Mouse (Mus musculus) urinary bladder, postnatal 36 days (tissue): ENCODE measurements around the gene Msh4.
A peak's percentile ranks its signal among the peaks of the same experiment; 100 is the strongest.
"Not testable (repeated sequence)": the region's sequence is repeated elsewhere in the genome, so short reads cannot be mapped to it uniquely, and the experiment has no call there.

Experiments
- DNase-seq, 2 experiments: peaks; one replicate each; pipeline ENCODE4 v3.0.0; 2022; ENCODE audit warnings: low spot score in 2 of 2, mixed read lengths in 1 of 2

Gene Msh4

DNA sequence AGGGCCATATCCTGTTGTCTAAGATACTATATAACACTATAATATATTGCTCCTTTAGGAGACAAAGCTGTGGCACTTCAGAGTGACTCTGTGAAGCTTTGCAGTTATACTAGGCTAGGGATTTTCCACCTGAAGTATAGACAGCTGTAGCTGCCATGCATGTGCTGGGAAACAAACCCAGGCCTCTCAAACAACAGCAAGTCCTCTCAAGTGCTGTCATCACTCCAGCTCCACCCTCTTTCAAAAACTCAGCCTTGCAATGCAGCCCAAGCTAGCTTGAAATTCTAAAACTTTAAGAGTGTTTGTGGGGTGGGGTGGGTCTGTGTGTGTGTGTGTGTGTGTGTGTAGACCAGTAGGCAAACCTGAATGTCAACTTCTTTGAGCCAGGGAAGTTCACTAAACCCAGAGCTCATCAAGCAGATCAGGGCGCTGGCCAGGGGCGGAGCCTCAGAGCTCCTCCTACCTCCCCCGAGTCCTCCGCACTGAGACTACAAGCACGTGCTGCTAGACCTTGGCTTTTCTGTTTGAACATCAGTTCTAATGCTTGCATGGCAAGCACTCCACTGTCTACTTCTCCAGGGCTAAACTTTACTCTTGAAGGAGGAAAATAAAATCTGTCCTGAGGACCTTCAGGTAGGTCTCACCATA lies 56.4 kb downstream of the Msh4 start:
- peak; percentile 14 to 30 for DNase-seq

DNA sequence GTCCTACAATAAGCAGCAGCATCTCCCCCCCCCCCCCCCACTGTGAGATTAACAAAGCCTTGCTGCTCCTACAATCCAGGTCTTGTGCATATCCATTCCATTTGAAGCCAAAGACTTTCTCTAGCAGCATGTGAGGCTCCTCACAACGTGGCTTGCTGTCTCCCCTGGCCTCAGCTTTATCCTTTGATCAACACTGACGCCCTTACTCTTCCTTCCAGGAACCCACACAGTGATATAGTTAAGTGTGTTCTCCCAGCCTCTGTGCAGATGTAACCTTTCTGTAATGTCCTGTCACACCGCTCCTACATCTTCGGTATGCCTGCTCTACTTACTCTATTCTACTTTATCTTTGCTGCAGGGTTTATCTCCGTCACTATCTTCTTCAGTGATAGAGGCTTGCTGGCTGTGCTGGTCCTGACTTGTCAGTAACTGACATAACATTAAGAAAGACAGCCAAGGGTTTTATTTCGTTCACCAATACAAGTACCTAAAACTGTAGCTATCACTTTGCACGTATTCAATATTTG lies 58.7 kb downstream of the Msh4 start:
- no peak for DNase-seq

DNA sequence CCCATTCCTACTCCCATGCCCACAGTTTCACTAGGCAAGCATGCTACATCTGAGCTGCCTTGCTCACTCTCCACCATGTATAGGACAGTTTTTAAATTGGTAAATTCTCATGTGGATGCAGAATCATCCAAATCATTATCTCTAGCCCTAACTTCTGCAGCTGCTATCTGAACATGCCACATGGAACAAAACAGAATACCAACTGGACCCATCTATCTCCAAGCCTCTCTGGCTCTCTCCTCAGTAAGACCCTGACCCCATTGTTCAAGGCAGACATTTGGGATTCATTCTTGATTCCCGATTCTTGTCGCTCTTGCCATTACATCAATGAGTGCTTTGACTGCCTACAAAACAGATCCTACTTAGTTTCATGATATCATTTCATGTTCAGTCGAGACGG lies 59.8 kb downstream of the Msh4 start:
- no peak for DNase-seq

DNA sequence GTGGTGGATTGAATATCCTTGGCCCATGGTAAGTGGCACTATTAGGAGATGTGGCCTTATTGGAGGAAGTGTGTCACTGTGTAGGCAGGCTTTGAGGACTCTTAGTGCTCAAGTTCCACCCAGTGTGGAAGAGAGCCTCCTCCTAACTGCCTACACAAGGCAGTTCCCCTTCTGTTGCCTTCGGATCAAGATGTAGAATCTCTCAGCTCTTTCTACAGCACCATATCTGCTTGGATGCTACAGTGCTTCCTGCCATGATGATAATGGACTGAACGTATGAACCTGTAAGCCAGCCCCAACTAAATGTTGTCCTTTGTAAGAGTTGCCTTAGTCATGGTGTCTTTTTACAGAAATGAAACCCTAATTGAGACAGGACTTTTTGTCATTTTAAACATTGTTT lies 60.4 kb downstream of the Msh4 start:
- no peak for DNase-seq

DNA sequence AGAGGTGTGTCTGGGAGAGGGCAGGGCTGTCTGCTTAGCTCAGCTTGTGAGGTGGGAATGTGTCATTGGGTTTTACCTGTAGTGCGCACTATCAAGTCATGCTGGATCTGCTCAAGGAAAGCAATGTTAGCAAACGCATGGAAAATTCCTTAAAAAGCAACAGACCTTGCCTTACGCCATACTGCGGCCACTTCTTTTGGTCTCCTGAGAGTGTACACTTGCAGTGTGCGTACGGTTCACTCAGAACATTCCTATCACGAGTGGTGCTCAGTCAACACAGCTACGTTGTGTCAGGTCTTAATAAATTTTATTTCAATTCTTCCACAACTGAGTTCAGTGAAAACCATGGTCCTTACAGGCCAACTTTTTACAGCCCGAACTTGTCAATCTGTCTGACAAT lies 61.2 kb downstream of the Msh4 start:
- DNase-seq: no peak

DNA sequence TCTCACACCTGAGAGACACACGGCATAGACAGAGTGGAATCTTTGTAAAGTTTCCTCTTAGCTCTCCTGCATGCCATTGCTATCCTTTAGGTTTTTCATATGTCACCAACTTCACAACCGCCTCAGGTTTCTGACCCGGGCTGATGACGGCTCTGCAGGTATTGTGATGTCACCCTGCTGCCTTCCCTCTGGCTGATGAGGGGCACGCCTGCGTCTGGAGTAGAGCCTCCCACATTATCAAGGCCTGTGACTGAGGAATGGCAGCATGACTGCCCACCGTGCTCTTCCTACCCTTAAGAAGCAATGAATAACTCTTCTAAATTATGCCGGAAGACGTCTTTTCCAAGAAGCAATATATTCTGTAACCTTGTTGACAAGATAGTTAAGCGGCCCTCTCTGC lies 61.9 kb downstream of the Msh4 start, which contains the start of gene Asb17:
TSS of gene Asb17 (plus strand) at position 180 of the 400 bp plus-strand sequence.
- no peak for DNase-seq

DNA sequence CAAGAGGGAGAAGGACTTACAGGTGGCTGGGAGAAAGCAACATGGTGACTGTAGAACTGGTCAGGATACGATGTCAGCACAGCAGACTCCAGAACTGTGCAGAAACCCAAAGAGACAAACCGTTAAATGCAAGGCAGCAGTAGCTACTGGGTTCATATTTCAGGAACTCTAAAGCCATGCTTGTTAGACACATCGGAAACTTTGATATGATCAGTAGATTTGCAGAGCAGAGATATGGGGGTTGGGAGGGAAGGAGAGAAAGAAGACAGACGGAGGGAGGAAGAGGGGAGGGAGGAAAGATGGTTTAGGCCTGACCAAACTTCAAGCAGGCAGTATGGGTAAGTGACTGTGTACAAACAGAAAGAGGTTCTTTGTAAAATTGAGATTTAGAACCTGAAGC lies 68.3 kb downstream of the Msh4 start:
- no peak for DNase-seq

DNA sequence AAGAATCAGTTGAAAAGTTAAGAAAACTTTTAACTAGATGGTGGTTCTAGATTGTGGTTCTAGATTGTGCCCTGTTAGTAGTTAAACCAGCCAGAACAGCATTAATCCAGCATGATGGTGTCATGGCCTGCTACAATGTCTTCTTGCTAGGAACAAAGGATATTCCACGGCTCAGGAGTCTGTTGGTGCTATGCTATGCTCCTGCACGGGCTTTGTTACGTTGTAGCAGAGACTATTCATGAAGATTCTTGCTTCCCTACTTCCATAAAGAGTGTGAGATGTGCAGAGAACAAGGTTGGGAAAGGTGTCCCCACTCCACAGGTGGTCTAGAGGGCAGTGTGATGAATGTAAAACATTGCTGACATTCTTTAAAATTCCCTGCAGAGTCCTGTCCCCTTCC lies 69.6 kb downstream of the Msh4 start:
- no peak for DNase-seq

DNA sequence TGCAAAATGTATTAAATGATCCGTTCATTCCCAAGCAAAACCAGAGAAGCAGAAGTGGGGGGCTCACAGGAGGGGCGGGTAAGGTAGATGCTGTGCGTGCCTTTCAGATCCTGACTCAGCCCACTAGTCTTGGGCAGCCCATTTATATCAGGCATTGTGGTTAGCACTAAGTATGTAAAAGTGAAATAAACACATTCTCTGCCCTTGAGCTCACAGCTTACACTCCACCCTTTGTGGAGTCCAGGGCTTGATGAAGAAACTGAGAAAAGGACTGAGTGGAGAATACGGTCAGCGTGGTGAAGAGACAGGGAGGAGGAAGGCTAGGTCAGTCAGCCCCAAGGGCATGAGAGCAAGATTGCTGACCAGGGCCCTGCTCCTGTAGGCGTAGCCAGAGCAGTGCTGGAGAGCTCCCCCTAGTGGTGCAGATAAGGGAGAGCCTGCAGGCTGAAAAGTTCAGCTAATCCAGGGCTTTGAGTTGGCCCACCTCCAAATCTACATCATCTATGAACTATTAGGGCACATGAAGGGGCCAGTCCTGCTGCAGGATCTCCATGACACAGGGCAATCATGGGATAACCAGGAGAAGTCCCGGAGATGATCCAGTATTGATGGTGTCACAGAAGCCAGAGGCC lies 70.4 kb downstream of the Msh4 start:
- DNase-seq: peak; percentile 37 to 68

DNA sequence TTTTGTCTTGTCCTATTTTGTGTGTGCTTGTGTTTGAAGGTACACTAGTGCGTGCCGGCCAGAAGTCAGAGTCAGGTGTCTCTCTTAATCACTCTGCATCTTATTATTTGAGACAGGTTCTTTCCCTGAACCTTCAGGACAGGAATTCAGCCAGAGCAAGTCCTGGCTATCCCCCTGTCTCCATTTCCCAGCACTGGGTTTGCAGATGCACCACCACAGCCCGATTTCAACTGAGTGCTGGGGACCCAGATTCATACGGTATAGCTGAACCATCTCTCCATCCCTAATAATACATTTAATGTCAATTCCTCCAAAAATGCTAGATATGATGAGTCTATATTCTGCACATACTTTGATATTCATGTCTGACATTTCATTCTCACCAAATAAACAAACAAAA lies 71.9 kb downstream of the Msh4 start:
- no peak for DNase-seq

DNA sequence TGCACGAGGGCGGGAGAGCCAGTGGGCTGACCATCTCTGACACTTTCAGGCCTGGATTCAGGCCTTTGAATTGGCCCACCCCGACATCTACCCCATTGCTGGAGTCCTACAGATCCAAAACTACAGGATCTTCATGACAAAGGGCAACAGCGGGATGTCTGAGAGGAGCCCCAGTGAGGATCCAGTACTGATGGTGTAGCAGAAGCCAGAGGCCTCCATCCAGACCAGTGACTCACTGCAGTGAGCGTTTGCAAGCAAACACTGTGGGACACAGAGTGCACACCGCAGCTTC lies 73.3 kb downstream of the Msh4 start:
- no peak for DNase-seq

DNA sequence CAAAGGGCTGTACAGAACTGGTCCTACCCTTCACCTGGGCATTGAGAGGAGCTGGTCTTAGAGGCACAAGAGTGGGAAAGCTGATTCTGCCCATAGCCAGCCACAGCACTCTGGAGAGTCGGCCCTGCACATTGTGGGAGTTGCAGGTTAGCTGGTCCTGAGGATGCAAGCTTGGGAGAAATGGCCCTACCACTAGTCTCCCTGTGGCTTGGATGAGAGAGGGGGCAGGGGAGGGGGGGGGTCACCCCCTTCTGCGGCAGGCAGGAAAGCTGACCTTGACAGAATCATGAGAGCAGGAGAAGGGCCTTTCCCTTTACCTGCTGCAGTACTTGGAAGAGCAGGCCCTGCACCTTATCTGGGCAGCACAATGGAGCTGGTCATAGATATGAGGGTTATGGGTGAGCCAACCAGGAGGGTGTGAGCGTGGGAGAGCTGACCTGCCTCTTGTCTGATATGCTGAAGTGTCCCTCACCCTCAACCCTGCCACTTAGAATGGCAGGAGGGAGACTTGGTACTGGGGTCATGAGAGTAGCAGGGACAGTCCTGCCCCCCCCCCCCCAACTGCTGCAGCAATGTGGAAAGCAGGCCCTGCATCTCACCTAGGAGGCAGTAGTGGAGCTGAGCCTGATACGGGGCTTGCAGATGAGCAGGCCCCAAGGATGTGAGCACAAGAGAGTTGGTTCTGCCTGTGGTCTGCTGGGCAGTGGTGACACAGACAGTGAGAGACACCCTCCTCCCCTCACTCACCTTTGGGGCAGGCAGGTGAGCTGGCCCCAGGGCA lies 73.9 kb downstream of the Msh4 start:
- no peak for DNase-seq

DNA sequence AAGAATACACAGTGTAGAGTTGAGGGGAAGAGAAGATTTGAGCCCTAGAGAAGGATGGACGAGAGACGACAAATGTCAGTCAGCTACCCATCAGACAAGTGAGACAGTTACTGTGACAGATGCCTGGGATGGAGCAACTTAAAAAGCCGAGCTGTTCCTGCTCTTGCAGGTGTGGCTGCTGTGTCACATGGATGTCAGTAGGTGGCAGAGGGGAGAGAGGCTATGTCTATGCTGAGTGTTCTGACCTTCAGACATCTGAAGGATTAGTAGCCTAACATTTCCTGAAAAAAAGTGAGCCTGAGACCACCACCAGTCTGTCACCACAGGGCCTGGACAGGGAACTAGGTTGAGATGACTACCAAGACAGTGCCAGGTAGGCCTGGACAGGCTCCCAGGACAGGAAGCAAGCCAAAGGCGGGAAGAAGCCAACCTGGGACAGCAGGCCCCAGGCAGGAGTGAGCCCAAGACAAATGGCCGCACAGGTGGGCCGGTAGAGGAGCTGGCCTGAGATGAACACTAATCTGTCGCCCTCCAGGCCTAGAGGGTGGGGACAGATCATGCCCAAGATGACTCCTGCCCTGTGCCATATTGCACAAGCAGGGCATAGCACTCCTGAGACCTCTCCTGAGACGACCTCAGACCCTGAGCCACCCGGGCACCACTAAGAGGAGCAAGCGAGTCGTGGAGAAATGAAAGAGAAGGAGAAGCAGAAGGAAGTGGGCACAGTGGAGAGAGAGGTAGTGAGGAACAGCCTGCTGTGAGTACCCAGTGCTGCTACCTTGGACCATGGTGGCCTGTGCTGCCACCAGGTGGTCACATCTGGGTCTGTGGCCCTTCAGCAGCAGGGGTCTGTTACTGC lies 74.7 kb downstream of the Msh4 start:
- no peak for DNase-seq

DNA sequence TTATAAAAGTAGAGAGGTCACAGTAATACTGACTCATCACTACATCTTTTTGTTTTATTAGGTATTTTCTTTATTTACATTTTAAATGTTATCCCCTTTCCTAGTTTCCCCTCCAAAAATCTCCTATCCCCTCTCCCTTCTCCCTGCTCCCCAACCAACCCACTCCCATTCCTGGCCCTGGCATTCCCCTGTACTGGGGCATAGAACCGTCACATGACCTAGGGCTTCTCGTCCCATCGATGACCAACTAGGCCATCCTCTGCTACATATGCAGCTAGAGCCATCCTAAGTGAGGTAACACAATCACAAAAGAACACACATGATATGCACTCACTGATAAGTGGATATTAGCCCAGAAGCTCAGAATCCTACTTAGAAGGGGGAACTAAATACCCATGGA lies 76.2 kb downstream of the Msh4 start:
- DNase-seq: not testable (repeated sequence)

DNA sequence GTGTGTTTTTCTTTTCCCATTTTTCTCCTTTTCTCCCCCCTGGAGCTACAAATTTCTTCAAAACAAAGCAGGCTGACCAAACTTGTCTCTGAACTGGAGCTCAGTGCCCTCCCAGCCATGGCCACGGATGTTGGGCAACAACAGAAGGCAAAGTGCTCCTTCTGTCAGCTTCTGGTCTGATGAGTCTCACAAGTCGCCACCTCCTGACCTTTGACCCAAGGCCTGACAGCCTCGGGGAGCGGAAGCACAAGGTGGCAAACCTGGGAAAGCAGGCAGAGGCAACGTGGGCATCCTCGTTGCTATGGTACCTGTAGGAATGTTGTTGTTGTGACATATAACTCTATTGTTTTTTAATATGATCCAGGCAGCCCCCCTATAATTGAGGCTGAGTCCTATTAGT lies 79.3 kb downstream of the Msh4 start:
- no peak for DNase-seq

DNA sequence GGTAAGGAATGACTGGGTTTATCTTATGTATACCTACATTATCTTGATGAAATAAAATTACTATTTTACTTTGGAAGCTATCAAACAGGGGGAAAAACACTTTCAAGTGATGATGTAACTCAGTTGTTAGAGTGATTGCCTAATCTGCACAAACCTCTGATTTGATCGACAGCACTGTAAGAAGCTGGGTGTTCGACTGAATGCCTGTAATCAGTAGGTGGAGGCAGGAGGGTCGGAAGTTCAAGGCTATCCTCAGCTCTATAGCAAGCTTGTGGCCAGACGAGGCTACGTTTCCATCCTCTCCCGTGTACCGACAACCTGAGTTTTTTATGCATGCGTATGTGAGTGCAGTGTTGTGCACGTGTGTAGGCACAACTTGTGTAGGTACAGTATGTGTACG lies 80.7 kb downstream of the Msh4 start:
- no peak for DNase-seq

DNA sequence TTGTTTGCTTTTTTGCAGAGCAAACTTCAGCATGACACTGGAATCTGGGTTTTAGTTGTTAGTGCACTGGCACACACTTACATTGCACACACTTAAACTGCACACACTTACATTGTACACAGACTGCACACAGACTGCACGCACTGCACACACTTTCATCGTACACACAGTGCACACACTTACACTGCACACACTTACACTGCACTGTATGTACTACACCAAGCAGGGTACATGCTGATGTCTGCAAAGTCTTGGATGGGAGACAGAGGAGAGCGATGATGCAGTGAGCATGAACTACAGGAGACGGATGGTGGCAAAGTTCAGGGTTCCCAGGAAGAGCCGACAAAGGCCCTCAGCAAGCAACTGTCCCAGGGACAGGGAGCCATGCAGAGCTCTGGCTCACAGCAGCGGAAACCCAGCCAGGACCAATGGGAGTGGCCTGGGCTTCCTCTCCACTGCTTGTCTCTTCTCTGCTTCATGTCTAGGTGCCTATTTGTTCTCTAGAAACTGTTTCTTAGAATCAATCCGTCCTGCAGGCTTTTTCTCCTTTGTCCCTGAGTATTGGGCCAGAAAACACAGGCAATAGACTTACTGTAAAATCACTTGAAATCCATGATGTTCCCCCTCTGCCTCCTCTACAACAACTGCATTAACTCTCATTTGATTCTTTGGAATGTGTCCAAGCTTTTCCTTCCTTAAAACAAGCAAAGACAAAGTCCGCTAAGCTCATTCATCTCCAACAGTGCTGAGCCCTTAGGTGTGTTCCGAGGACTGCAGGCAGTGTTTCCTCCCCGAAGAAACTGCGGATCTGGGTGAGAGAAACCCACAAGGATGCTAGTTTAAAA lies 82.0 kb downstream of the Msh4 start:
- no peak for DNase-seq

DNA sequence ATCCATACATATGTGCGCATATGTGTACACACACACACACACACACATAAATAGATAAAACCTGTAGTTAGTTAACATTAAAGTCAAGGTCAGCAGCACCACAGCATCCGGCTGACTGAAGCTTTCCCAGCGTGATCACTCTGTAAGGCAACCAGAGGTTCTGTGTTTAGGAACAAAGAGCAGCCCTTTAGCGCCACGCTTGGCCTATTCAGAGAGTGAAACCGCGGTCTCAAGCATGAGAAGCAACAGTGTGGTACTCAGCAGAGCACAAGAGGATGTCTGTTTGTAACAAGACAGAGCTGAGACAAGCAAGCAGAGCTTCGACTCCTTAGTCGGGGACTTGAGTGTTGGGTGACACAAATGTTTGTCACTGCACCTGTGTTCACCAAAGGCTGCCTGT lies 86.5 kb downstream of the Msh4 start:
- no peak for DNase-seq

DNA sequence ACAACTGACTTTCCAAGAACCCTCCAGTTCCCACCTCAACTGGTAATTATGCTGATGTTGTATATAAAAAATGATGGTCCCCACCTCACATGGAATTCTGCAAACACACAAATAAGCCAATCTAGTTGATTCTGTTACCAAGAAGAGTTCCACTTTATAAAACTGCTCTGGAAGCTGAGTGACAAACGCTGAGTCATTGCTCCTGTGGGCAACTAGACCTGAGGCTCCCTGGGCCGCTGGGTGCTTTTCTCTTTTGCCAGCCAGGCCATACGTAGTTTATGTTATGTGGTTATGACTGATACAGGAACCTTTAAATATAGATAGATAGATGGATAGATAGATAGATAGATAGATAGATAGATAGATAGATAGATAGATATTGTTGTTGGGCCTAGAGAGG lies 87.2 kb downstream of the Msh4 start:
- DNase-seq: no peak

DNA sequence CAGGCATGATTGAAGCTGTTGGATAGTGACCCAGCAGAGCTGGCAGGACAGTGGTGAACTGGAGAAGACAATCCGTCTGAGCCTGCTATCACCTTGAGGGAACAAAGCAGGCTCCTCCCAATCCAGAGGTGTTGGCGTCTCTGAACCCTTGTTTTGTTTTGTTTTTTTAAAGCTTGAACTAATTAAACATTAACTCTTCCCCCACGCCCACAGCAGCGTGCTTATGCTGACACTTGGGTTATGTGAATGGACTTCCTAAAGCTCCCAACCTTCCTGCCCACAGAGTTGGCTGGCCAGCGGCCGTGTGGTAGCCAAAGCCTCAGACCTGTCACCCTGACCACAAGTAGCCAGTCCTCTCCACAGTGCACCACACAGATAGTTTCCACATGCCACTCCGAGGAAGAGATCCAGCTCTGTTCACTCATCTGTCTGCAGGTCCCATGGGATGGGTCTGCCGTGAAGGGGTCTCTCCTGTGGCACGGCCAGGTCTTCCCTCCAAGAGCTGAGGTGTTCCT lies 88.5 kb downstream of the Msh4 start:
- no peak for DNase-seq

DNA sequence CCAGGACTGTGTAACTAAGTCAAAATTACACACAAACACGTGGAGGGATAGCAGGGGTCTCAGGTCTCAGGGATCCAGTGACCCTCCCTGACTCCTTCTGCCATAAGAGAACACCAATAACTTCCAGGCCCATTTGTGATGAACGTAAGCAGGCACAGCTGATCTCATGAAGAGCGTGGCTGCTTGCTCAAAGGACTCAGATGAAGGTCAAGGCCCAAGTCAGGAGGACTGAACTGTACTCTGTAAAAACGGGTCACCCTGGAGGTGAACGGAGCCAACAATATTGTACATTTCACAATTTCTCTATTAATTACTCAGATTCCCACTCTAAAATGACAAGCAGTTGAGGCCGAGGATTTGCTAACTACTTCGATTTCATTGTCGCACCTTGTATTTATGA lies 91.9 kb downstream of the Msh4 start:
- no peak for DNase-seq
